Mouse (Mus musculus) heart, postnatal 36 days (tissue): ENCODE results near the gene Btbd35f30. TPM values are rescaled to one million over a fixed set of nuclear protein-coding genes. Genes with fewer than 3 reads are reported as not detected.
"Not testable (repeated sequence)": the region's sequence is repeated elsewhere in the genome, so short reads cannot be mapped to it uniquely, and the experiment has no call there.

Experiments
- DNase-seq, 2 experiments: peaks; one replicate each; pipeline ENCODE4 v3.0.0; 2021 to 2022
- intact Hi-C: fragments of 180-260 bp; cut with DNase I; formaldehyde crosslinking; loops from one replicate; pipeline ENCODE4 v1.15.1; 2025
- total RNA-seq, 2 experiments: library from RNA; stranded (reverse); gene quantifications; 2 replicates each; pipeline ENCODE4 v1.2.3; 2021

The Btbd35f30 gene
- total RNA-seq = not detected

DNA sequence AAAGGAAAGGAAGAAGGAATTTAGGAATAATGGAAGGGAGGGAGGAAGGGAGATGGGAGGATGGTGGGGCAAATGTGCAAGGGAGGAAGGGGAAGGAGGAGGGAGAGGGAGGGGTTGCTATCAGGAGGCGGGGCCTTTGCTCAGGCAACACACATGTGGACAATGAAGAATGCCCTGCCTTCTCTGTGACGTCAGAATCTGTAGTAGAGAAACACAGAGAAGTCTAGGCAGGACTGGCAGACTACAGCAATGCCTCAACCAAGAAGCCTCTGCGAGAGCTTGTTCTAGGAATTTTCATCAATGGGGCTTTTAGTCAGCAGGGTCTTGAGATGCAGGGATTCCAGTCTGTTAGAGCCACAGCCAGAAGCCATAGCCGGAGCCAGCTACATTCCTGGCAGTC, at the start of gene Btbd35f30:
TSS of gene Btbd35f30 (plus strand) at position 301 of the 400 bp plus-strand sequence.
- DNase-seq, intact Hi-C loops: not testable (repeated sequence)

DNA sequence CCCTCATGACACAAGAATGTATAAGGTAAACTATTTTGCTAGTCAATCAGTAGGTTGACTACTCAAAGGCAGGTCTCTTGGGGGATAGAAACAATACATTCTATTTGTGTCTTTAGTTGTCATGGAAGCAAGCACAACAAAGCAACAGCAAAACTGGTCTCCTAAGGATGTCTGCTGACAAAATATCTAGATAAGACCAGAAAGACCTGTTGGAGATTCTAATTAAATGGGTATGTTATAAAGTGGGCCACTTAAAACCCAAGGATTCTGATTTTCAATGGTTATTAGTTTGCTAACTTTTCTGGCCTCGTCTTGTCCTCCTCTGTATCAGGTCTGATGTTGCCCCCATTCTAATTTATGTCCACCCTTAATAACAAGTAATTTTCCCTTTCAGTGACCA, 47.0 kb downstream of the Btbd35f30 start, which contains the start of gene Gm21789:
TSS of gene Gm21789 (plus strand) at position 301 of the 400 bp plus-strand sequence.
- intact Hi-C loops, DNase-seq: not testable (repeated sequence)

Other genes starting within 250 kb of the Btbd35f30 start
- gene Gm5926, start 243.9 kb upstream of the Btbd35f30 start, total RNA-seq = not detected
- not detected for gene Btbd35f21, start 168.5 kb upstream of the Btbd35f30 start, total RNA-seq
- gene Gm21789, start 47.1 kb downstream of the Btbd35f30 start, total RNA-seq = not detected
- gene Btbd35f5, start 79.3 kb downstream of the Btbd35f30 start, total RNA-seq = not detected